Mouse (Mus musculus) adipocyte (in vitro differentiated cells): ENCODE measurements around the gene Cdk2.
A peak's percentile ranks its signal among the peaks of the same experiment; 100 is the strongest.

Experiments
- DNase-seq: peaks from one replicate; pipeline ENCODE4 v3.0.0-alpha.2; 2016; ENCODE audit warnings: low spot score

Cdk2 gene

GRCm38 (mm10) chr10:128656731-128657130, 48.1 kb downstream of the Cdk2 start:
- DNase-seq: no peak

GRCm38 (mm10) chr10:128655254-128655653, 49.6 kb downstream of the Cdk2 start:
- no peak for DNase-seq

- peak; percentile 8 for DNase-seq
These were observed 51.0 kb downstream of the Cdk2 start for GRCm38 (mm10) chr10:128653866-128654265.
